ENCODE assay signal across 15 mouse cellular contexts in the genomic region with DNA sequence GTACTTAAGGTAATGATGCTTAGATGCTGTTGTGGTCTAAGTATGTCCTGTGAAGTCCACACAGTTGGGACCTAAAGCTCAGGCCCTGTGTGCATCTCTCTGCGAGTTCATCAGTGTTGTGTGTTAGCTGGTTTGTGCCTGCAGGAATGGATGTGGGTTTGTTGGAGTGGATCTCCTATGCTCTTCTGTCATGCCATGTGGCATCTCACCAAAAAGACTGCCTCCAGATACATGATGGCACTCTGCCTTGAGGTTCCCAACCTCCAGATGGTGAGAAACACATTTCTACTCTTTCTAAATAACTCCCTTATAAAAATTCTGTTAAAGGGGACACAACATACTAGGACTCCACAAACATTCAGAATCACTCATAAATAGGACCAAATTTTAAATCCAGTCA.
DNase-seq lines count a peak whose midpoint lies in the region; ATAC-seq lines count a peak whose summit lies in the region.
"Had no signal": no experiment of that assay in that cellular context is flagged by ENCODE, and none has a peak within 500 bp of the region (broad histone marks: within the 10 kb centered on the region; RNA-seq: fewer than 3 reads in every experiment).

No protein-coding gene starts in this region.

- ATAC-seq in frontal cortex, adult (ENCODE audit: low TSS enrichment) = 0 out of 2 replicates have a peak, but pooled peaks have one; percentile 27
- ATAC-seq in cerebellum, adult (ENCODE audit: insufficient number of reproducible peaks, low FRiP score, low TSS enrichment) = peak; percentile 79
- ATAC-seq: liver, postnatal 0 days had no signal

- no peak for DNase-seq in frontal cortex, postnatal 10 days (ENCODE audit: low spot score in 2 of 2)
- peak; percentile 83 to 88 for DNase-seq in cerebellum, postnatal 14 days
- DNase-seq in layer of hippocampus, adult 9-11 months = peak; percentile 77
- no peak for DNase-seq in embryo, embryonic 10 days (ENCODE audit: low spot score)
- no peak for DNase-seq in ovary, postnatal 10 days (ENCODE audit: low spot score)
- no peak for DNase-seq in MN1 (ENCODE audit: low spot score)
- DNase-seq: adrenal gland, adult 8-10 months; B cell, adult 2 months; heart, adult 18-20 months; kidney, adult 9 months; liver, postnatal 0 days; midbrain, embryonic 14.5 days; thymus, postnatal 4 days had no signal

Comparison
In these comparisons a context has a peak if more than half of its experiments do, and no peak if none do; other contexts are left out.
1. DNase-seq: peak in cerebellum, postnatal 14 days (2 of 2) and layer of hippocampus, adult 9-11 months (single experiment); none in frontal cortex, postnatal 10 days (0 of 2), embryo, embryonic 10 days (single experiment), ovary, postnatal 10 days (single experiment) and MN1 (single experiment).